Mouse (Mus musculus) urinary bladder, postnatal 10 days (tissue): ENCODE measurements around the gene Vtn.
"Not testable (repeated sequence)": the region's sequence is repeated elsewhere in the genome, so short reads cannot be mapped to it uniquely, and the experiment has no call there.

Experiments used
- DNase-seq: peaks from one replicate; pipeline ENCODE4 v3.0.0; 2022; ENCODE audit warnings: low spot score

Vtn gene

GRCm38 (mm10) chr11:78497544-78498522 is 1.1 kb upstream of the Vtn start, which contains the start of gene Sarm1:
TSS of gene Sarm1 (minus strand) at chr11:78497754.
- peak; percentile 38 for DNase-seq

GRCm38 (mm10) chr11:78499543-78499942 is 652 bp downstream of the Vtn start:
- DNase-seq, result no peak

DNA sequence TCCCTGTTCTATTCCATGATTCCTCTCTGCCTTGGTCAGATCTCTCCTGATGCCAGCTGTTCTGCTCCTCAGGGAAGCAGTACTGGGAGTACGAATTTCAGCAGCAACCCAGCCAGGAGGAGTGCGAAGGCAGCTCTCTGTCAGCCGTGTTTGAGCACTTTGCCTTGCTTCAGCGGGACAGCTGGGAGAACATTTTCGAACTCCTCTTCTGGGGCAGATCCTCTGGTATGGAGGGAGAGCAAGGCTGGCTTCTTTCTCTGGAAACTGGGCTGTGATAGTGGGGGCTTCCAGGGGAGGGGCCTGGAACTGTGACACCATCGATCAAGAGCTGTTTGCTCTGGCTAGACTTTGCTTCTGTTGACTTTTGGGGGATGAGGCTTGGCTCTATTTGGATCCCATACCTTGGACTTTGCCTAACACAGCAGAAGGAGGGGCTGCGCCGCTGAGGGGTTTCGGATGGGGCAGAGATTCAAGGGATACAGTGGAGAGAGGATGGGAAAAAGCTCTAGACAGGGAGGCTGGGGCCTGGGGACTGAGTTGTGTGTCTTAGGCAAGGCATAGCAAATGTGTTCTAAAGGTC is 1.8 kb downstream of the Vtn start:
- DNase-seq, result no peak

DNA sequence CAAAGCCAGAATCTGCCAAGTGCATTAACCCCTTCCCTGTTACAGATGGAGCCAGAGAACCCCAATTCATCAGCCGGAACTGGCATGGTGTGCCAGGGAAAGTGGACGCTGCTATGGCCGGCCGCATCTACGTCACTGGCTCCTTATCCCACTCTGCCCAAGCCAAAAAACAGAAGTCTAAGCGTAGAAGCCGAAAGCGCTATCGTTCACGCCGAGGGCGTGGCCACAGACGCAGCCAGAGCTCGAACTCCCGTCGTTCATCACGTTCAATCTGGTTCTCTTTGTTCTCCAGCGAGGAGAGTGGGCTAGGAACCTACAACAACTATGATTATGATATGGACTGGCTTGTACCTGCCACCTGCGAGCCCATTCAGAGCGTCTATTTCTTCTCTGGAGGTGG is 2.6 kb downstream of the Vtn start:
- DNase-seq, result no peak

- no peak for DNase-seq
Observed at GRCm38 (mm10) chr11:78502909-78503650, 4.2 kb downstream of the Vtn start, which contains the start of gene Sebox. TSS of gene Sebox (plus strand) at chr11:78503447.

DNA sequence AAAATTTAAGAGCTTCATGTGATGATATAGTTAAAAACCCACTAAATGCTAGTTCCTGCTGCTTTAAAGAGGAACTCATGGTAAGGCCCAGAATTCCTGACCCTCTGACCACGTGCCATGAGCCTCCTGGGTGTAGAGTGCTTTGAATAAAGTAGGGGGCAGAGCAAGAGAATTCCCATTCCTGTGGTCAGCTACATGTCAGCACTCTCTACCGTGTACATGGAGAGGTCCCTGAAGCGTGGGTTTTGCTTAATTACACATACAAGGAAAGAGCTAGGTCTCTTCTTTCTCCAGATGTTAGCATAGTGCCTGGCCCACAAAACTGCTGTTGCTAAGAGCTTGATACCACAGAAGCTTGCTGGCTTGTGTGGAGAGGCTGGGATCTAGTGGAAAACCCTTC is 6.5 kb downstream of the Vtn start:
- no peak for DNase-seq

DNA sequence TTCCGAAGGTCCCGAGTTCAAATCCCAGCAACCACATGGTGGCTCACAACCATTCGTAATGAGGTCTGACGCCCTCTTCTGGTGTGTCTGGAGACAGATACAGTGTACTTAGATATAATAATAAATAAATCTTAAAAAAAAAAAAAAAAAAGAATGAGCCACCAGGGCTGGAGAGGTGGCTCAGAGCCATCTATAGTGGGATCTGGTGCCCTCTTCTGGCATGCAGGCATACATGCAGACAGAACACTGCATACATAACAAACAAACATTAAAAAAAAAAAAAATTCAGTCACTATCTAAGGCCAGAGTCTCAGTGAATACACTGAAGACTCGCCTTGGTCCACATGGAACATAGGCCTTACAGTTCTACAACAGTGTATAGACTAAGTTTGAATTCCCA is 10.3 kb downstream of the Vtn start:
- no peak for DNase-seq

DNA sequence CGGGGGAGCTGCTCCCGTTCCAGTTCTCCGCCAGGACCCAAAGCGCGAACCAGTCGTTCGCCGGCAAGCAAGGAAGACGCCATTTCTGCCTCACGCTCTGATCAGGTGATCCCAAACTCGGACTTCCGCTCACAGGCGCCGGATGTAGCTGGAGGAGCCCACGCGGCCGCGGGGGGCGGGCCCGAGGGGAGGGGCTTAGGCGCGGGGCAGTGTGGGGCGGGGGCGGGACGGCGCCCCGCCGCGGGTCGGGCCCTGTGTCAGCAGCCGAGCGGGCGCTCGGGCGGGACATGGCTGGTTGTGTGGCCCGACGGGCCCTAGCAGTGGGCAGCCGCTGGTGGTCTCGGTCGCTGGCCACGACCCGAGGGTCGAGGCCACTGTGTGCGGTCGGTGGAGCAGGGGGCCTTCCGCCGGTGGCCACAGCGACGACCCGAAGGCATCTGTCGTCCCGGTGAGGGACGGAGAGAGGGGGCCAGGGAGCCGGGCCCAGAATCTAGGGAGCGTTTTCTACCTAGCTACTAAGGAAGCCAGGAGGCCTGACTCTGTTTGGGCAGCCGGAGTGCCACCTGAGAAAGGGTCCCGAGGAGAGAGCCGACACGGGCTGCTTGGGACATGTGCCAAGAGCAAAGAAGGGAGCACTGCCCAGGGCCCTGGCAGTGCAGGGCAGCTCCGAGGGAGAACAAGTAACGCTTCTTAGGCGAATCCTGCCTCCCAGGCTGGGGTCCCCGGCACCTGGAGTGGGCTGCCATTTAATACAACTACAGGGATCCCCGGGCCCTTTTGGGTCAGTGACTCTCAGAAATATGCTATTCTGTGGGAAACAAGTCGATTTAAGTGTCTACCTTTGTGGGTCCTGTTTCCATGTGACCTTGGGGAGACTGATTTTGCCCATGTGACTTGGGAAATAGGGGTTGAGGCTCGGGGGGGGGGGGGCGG is 13.4 kb downstream of the Vtn start, which contains the start of the genes Tmem199 and Poldip2:
Gene Tmem199, minus strand, starts transcription at position 148 of the 933 bp plus-strand sequence.
Gene Poldip2, plus strand, starts transcription at position 169 of the 933 bp plus-strand sequence.
- DNase-seq, result peak; percentile 51

DNA sequence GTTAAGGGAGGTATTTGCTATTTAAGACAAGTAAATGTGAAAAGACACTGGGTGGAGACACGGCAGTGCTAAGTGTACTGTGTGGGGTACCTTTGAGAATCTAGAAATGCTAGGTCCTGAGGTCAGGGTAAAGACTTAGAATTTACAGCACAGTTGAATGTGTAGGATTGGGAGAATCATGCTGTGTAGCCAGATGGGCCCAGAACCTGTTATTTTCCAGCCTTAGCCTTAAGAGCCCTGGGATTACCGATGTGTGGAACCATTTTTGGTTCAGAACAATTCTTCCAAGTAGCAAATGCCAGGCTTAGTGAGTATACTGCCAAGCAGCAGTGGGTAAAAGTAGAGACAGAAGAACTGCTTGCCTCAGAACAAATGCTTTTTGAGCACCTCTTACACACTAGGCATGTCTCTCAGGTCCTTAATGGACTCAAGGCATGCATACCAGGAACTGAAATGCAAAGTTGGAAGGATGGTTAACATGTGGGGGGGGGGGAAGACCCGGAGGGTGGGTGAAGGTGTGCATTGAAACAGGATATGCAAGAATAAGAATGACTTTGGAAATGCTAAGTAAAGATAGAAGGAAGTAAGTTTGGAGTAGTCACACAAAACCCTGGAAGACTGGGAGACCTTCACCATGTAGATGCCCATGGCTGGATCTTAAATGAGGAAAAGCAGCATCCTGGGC is 14.4 kb downstream of the Vtn start:
- no peak for DNase-seq

DNA sequence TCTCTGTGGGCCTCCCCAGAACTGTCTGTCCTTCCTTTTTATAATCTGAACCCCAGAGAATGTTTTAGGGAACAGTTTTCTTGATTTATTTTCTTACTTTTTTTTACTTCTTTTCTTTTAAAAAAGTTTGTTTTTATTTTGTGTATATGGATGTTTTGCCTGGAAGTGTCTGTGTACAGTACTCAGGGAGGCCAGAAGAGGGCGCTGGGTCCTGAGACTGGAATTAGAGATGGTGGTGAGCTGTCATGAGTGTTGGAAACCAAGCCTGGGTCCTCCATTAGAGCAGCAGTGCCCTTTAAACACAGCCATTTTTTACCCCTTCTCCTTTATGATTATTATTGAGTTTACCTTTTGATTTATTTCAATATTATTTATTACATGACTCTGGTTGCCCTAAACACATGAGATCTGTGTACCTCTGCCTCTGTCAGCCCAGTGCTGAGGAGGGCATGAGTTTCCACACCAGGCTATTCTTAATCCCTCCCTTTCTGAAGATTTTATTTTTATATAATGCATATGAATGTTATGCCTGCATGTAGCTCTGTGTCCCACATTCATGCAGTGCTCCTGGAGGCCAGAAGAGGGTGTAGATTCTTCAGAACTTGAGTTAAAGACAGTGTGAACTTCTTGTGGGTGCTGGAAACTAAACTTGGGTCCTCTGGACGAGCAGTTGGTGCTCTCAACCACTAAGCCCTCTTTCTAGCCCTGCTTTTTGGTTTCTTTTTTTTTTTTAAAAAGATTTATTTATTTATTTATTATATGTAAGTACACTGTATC is 16.8 kb downstream of the Vtn start:
- no peak for DNase-seq

- DNase-seq, result no peak
Observed at GRCm38 (mm10) chr11:78518931-78519330, 20.0 kb downstream of the Vtn start.

- DNase-seq, result no peak
Observed at GRCm38 (mm10) chr11:78521880-78522279, 23.0 kb downstream of the Vtn start.

DNA sequence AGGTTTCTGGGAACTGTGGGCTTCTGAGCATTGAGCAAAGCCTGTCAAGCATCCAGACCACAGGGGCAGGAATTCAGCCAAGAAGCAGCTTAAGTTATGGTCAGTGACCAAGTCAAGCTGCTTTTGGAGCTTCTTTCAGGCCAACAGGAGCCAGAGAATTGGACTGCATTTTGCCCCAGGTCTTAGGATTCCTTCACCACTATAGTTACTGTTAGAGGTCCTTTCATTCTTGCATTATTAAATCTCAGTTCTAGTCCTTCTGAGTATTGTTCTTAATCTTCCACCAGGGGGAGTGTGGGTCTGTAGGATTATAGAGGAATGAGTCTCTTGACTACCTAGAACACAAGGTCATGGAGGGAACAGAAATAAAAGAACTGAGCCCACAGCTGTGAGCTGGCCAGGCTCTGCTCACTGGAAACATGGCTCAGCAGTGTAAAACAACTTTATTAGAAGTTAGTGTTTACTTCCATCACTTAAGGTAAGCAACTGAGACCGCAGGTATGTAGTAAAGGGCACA is 23.6 kb downstream of the Vtn start:
- no peak for DNase-seq

- DNase-seq, result no peak
Observed at GRCm38 (mm10) chr11:78523241-78523955, 24.5 kb downstream of the Vtn start.

DNA sequence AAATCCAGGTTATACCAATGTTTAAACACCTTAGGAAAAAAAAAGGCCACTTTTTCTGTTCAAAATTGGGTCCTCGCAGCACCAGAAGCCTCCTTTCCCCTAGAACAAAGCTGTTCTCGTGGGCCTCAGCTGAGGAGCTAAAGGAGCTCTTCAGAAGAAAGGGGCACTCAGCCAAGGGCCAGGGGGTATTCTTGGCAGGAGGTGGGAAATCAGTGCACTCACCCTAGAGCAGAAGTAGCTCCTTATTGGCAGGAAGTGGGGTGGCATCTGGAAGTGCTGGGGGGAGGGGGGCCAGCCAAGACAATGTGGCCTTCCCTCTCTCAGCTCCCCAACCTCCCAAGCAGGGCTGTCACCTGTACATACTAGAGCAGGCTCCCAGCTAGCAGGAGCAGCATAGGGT is 25.9 kb downstream of the Vtn start:
- no peak for DNase-seq

GRCm38 (mm10) chr11:78528714-78529113 is 29.8 kb downstream of the Vtn start:
- no peak for DNase-seq

DNA sequence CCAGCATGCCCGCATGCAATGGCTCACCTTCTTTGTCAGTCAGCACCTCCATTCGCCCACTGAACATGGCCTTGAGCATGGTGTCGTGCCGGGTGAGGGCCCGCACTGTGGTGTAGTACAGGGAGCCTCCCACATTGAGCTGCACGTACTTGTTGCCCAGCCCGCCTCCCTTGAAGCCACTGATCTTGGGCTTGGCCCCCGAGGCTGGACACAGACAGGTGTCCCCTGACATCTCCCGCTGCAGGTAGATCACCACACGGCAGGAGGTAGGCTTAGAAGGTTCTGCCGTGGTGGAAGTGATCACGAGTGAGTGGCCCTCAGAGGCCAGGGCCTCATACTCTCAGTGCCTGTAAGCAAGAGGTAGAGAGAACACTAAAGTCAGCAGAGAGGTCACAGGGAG is 31.1 kb downstream of the Vtn start:
- no peak for DNase-seq

- DNase-seq, result no peak
Observed at GRCm38 (mm10) chr11:78531046-78531445, 32.2 kb downstream of the Vtn start.

DNA sequence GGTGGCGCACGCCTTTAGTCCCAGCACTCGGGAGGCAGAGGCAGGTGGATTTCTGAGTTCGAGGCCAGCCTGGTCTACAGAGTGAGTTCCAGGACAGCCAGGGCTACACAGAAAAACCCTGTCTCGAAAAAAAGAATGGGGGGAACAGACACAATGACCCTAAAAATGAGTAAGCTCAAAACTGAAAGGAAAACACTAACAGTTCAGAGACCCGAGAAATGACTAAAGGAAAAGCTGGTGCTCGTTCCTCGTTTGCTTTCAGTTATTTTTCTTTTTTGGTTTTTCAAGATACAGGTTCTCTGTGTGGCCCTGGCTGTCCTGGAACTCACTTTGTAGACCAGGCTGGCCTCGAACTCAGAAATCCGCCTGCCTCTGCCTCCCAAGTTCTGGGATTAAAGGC is 32.6 kb downstream of the Vtn start:
- not testable (repeated sequence) for DNase-seq
